Mouse (Mus musculus): Measurements from ENCODE around the gene Pitpna. TPM values are rescaled to one million over a fixed set of nuclear protein-coding genes. Genes with fewer than 3 reads are reported as not detected.

Pitpna gene
- polyA plus RNA-seq, 1 experiment: 209 TPM

- WGBS: 84% methylated on average over 2 of the region's 2 CpGs
- H3K27ac ChIP-seq (ENCODE audit: insufficient read depth, low read depth, low read length): no peak overlapping the region
- peaks cover 4% of the 10 kb centered on the region; the same call in 1 of the 2 replicates for H3K4me1 ChIP-seq (ENCODE audit: control insufficient read depth, insufficient read depth, low read length)
- TF ChIP-seq POLR2A (IDR thresholded peaks at IDR 0.05; ENCODE audit: insufficient read depth, low read depth, low read length) (no peak), CTCF (IDR thresholded peaks at IDR 0.05; ENCODE audit: insufficient read depth, low read depth, low read length) (no peak)
- no peak overlapping the region for H3K4me3 ChIP-seq (ENCODE audit: insufficient read depth, low read depth, low read length)
These were observed 27.7 kb downstream of the Pitpna start for GRCm38 (mm10) chr11:75615556-75615955.

GRCm38 (mm10) chr11:75619133-75619532, 31.2 kb downstream of the Pitpna start:
- TF ChIP-seq CTCF (IDR thresholded peaks at IDR 0.05; ENCODE audit: insufficient read depth, low read depth, low read length): peak; percentile 28; the same call in 1 of the 2 replicates
- TF ChIP-seq POLR2A (IDR thresholded peaks at IDR 0.05; ENCODE audit: insufficient read depth, low read depth, low read length): no peak
- 81% methylated on average over 5 of the region's 5 CpGs for whole genome bisulfite sequencing

GRCm38 (mm10) chr11:75620136-75620780, 32.4 kb downstream of the Pitpna start:
- Histone ChIP-seq H3K27ac (ENCODE audit: insufficient read depth, low read depth, low read length) (no peak overlapping the region), H3K4me1 (ENCODE audit: control insufficient read depth, insufficient read depth, low read length) (peaks cover 4% of the 10 kb centered on the region; the same call in 1 of the 2 replicates), H3K4me3 (ENCODE audit: insufficient read depth, low read depth, low read length) (no peak overlapping the region)
- 75% methylated on average over 12 of the region's 12 CpGs for WGBS
- TF ChIP-seq POLR2A (IDR thresholded peaks at IDR 0.05; ENCODE audit: insufficient read depth, low read depth, low read length) (no peak), CTCF (IDR thresholded peaks at IDR 0.05; ENCODE audit: insufficient read depth, low read depth, low read length) (no peak)

More at GRCm38 (mm10) chr11:75619133-75619532, 31.2 kb downstream of the Pitpna start:
- H3K4me3 ChIP-seq (ENCODE audit: insufficient read depth, low read depth, low read length): no peak overlapping the region
- no peak overlapping the region for H3K27ac ChIP-seq (ENCODE audit: insufficient read depth, low read depth, low read length)
- peaks cover 4% of the 10 kb centered on the region; the same call in 1 of the 2 replicates for H3K4me1 ChIP-seq (ENCODE audit: control insufficient read depth, insufficient read depth, low read length)

GRCm38 (mm10) chr11:75621426-75621825, 33.5 kb downstream of the Pitpna start:
- H3K27ac ChIP-seq (ENCODE audit: insufficient read depth, low read depth, low read length): no peak overlapping the region
- H3K4me3 ChIP-seq (ENCODE audit: insufficient read depth, low read depth, low read length): no peak overlapping the region
- H3K4me1 ChIP-seq (ENCODE audit: control insufficient read depth, insufficient read depth, low read length): peaks cover 4% of the 10 kb centered on the region; the same call in 1 of the 2 replicates
- TF ChIP-seq POLR2A (IDR thresholded peaks at IDR 0.05; ENCODE audit: insufficient read depth, low read depth, low read length) (no peak), CTCF (IDR thresholded peaks at IDR 0.05; ENCODE audit: insufficient read depth, low read depth, low read length) (no peak)
- 83% methylated on average over 2 of the region's 2 CpGs for WGBS

GRCm38 (mm10) chr11:75622588-75623329, 34.9 kb downstream of the Pitpna start:
- Histone ChIP-seq H3K27ac (ENCODE audit: insufficient read depth, low read depth, low read length) (no peak overlapping the region), H3K4me1 (ENCODE audit: control insufficient read depth, insufficient read depth, low read length) (peaks cover 4% of the 10 kb centered on the region; the same call in 1 of the 2 replicates), H3K4me3 (ENCODE audit: insufficient read depth, low read depth, low read length) (no peak overlapping the region)
- WGBS: 93% methylated on average over 2 of the region's 2 CpGs
- TF ChIP-seq POLR2A (IDR thresholded peaks at IDR 0.05; ENCODE audit: insufficient read depth, low read depth, low read length) (no peak), CTCF (IDR thresholded peaks at IDR 0.05; ENCODE audit: insufficient read depth, low read depth, low read length) (no peak)

GRCm38 (mm10) chr11:75624102-75624554, 36.2 kb downstream of the Pitpna start:
- WGBS: 67% methylated on average over 2 of the region's 2 CpGs
- peaks cover 4% of the 10 kb centered on the region; the same call in 1 of the 2 replicates for H3K4me1 ChIP-seq (ENCODE audit: control insufficient read depth, insufficient read depth, low read length)
- TF ChIP-seq CTCF (IDR thresholded peaks at IDR 0.05; ENCODE audit: insufficient read depth, low read depth, low read length) (no peak), POLR2A (IDR thresholded peaks at IDR 0.05; ENCODE audit: insufficient read depth, low read depth, low read length) (no peak)
- no peak overlapping the region for H3K4me3 ChIP-seq (ENCODE audit: insufficient read depth, low read depth, low read length)
- H3K27ac ChIP-seq (ENCODE audit: insufficient read depth, low read depth, low read length): no peak overlapping the region

- TF ChIP-seq POLR2A (IDR thresholded peaks at IDR 0.05; ENCODE audit: insufficient read depth, low read depth, low read length): no peak
- TF ChIP-seq CTCF (IDR thresholded peaks at IDR 0.05; ENCODE audit: insufficient read depth, low read depth, low read length): no peak
- 86% methylated on average over 4 of the region's 4 CpGs for WGBS
- Histone ChIP-seq H3K4me3 (ENCODE audit: insufficient read depth, low read depth, low read length) (no peak overlapping the region), H3K4me1 (ENCODE audit: control insufficient read depth, insufficient read depth, low read length) (no peaks in the 10 kb centered on the region), H3K27ac (ENCODE audit: insufficient read depth, low read depth, low read length) (no peak overlapping the region)
These were observed 37.9 kb downstream of the Pitpna start for GRCm38 (mm10) chr11:75625820-75626219.

- WGBS: 5% methylated on average over 5 of the region's 5 CpGs
- peaks cover 4% of the 10 kb centered on the region; the same call in 1 of the 2 replicates for H3K4me1 ChIP-seq (ENCODE audit: control insufficient read depth, insufficient read depth, low read length)
- TF ChIP-seq POLR2A (IDR thresholded peaks at IDR 0.05; ENCODE audit: insufficient read depth, low read depth, low read length) (no peak), CTCF (IDR thresholded peaks at IDR 0.05; ENCODE audit: insufficient read depth, low read depth, low read length) (no peak)
- no peak overlapping the region for H3K4me3 ChIP-seq (ENCODE audit: insufficient read depth, low read depth, low read length)
- no peak overlapping the region for H3K27ac ChIP-seq (ENCODE audit: insufficient read depth, low read depth, low read length)
These were observed 42.2 kb downstream of the Pitpna start for GRCm38 (mm10) chr11:75630098-75630497.
